ENCODE assay signal across 1 mouse cellular context in the genomic region with DNA sequence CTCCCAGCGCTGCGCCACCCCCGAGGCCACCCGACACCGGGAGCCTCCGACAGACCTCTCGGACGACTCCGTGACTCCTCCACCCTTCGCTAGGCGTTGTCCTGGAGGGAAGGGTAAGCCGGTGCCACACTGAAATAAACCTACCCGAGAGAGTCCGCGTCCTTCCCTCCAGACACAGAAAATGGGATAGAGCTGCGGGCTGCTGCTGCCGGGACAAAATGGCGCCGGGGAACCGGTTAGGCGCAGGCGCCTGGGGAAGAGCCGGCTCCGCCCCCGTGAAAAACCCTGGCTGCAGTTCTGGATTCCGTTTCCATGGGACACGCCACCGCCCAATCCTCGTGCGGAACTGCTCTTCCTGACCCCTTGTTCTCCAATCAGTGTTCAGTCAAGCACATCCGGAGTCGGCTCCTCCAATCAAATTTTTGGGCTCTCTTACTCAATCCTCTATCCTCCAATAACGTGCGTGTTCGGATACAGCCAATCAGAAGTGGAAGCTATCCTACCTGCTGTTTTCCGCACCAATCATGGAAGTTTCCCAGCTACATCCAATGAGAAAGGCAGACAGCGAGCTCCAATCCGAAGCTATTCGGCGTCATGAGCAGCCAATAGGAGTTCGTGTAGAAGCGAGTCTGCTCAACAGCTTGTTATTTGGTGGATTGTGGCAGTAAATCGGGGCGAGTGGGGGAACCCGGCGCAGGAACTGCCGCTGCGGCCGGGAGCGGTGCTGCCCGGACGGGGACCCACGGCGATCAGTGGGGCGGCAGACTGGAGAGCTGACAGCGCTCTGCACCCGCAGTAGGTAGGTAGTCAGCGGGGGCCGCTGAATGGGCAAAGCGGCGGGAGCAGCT.
TF ChIP-seq lines count a peak whose summit lies in the region.

Gene Arid4a, plus strand, starts transcription at position 628 of the 848 bp plus-strand sequence.

TF ChIP-seq in MEL, 35 proteins besides CTCF, POLR2A, EP300 and RAD21 (continued from another document):
- TF ChIP-seq USF1 (IDR thresholded peaks at IDR 0.05; ENCODE audit: low read depth, low read length) (peak; percentile 15; the same call in 1 of the 2 replicates), RCOR1 (IDR thresholded peaks at IDR 0.05; ENCODE audit: low read depth, low read length) (no peak; the same call in 1 of the 2 replicates), MAZ (IDR thresholded peaks at IDR 0.05; ENCODE audit: low read depth, low read length) (no peak), NRF1 (IDR thresholded peaks at IDR 0.05; ENCODE audit: insufficient read depth, low read depth, low read length, poor library complexity, severe bottlenecking) (peak; percentile 77), JUND (IDR thresholded peaks at IDR 0.05; ENCODE audit: low read depth, low read length) (no peak), BHLHE40 (IDR thresholded peaks at IDR 0.05; ENCODE audit: borderline replicate concordance, low read depth, low read length) (no peak), ZC3H11A (IDR thresholded peaks at IDR 0.05; ENCODE audit: low read depth, low read length) (no peak), ZKSCAN1 (IDR thresholded peaks at IDR 0.05; ENCODE audit: low read depth, low read length) (no peak), ETS1 (IDR thresholded peaks at IDR 0.05; ENCODE audit: low read depth, low read length) (no peak), TCF12 (IDR thresholded peaks at IDR 0.05; ENCODE audit: low read depth, low read length) (peak; percentile 64), MAX (IDR thresholded peaks at IDR 0.05; ENCODE audit: low read length) (peak; percentile 13; the same call in 1 of the 2 replicates), SIN3A (IDR thresholded peaks at IDR 0.05; ENCODE audit: low read length) (peak; percentile 69), USF2 (IDR thresholded peaks at IDR 0.05; ENCODE audit: borderline replicate concordance in 1 of 2, insufficient read depth in 1 of 2, low read depth in 1 of 2, low read length in 2 of 2) (no peak), GATA1 (IDR thresholded peaks at IDR 0.05; ENCODE audit: low read depth, low read length) (no peak), POLR2AphosphoS2 (IDR thresholded peaks at IDR 0.05; ENCODE audit: low read length) (peak; percentile 83)
TF ChIP-seq in MEL: peak in this region for 17.
